Comparison of ENCODE assay signal across 7 mouse cellular contexts in genomic region chr9:50528293-50528892, GRCm38 (mm10). TPM values are rescaled to one million over a fixed set of nuclear protein-coding genes. Genes with fewer than 3 reads are reported as not detected.
DNase-seq lines count a peak whose midpoint lies in the region; ATAC-seq lines count a peak whose summit lies in the region.

TSS of gene Pts (minus strand) at chr9:50528724.

- WGBS in intestine, embryonic 16.5 days: under 1% methylated on average over 54 of the region's 54 CpGs
- under 1% methylated on average over 54 of the region's 54 CpGs for WGBS in midbrain, embryonic 11.5 days

- H3K27me3 ChIP-seq in intestine, embryonic 16.5 days (replicated peaks; ENCODE audit: control insufficient read depth, insufficient read depth, low read length): no peaks in the 10 kb centered on the region
- H3K27me3 ChIP-seq in midbrain, embryonic 11.5 days (ENCODE audit: control insufficient read depth, insufficient read depth, low read length): no peaks in the 10 kb centered on the region

- H3K27ac ChIP-seq in intestine, embryonic 16.5 days (ENCODE audit: low read length): peak within 1 kb of the TSS; percentile 84
- H3K27ac ChIP-seq in midbrain, embryonic 11.5 days (ENCODE audit: low read depth, low read length): peak within 1 kb of the TSS; percentile 54; the same call in 1 of the 2 replicates

- peak; percentile 98 for DNase-seq in adrenal gland, adult 2 months
- peak; percentile 97 for DNase-seq in embryo, embryonic 11.5 days (ENCODE audit: low read depth, low spot score)
- DNase-seq in gastrocnemius, postnatal 4 days (ENCODE audit: low spot score in 2 of 2): peak; percentile 98 to 99
- peak; percentile 96 to 97 for DNase-seq in left cerebral cortex, postnatal 36 days (ENCODE audit: low spot score in 2 of 2)
- peak; percentile 99 for DNase-seq in midbrain, embryonic 11.5 days (ENCODE audit: low spot score, missing footprints)
- peak; percentile 99 for DNase-seq in skeletal muscle tissue, adult 2 months (ENCODE audit: low read depth, low spot score)

- no peaks in the 10 kb centered on the region for H3K36me3 ChIP-seq in intestine, embryonic 16.5 days (ENCODE audit: control insufficient read depth, insufficient read depth, low read length)
- H3K36me3 ChIP-seq in midbrain, embryonic 11.5 days (ENCODE audit: control insufficient read depth, insufficient read depth, low read length): no peaks in the 10 kb centered on the region

- H3K4me1 ChIP-seq in intestine, embryonic 16.5 days (ENCODE audit: control insufficient read depth, insufficient read depth, low read length): peaks cover 8% of the 10 kb centered on the region
- peaks cover 9% of the 10 kb centered on the region for H3K4me1 ChIP-seq in midbrain, embryonic 11.5 days (ENCODE audit: control insufficient read depth, insufficient read depth, low read length)

- peak within 1 kb of the TSS; percentile 79 for H3K4me2 ChIP-seq in intestine, embryonic 16.5 days (ENCODE audit: low read depth, low read length)
- H3K4me2 ChIP-seq in midbrain, embryonic 11.5 days: peak within 1 kb of the TSS; percentile 57

- peak within 1 kb of the TSS; percentile 84 for H3K9ac ChIP-seq in intestine, embryonic 16.5 days (ENCODE audit: low read depth, low read length)
- peak within 1 kb of the TSS; percentile 83 for H3K9ac ChIP-seq in midbrain, embryonic 11.5 days (ENCODE audit: low read length)

- H3K9me3 ChIP-seq in intestine, embryonic 16.5 days (ENCODE audit: control insufficient read depth, low read length): no peaks in the 10 kb centered on the region
- no peaks in the 10 kb centered on the region for H3K9me3 ChIP-seq in midbrain, embryonic 11.5 days (ENCODE audit: control insufficient read depth, low read length)

- peak; percentile 99 for ATAC-seq in intestine, embryonic 16.5 days
- peak; percentile 99 for ATAC-seq in midbrain, embryonic 11.5 days (ENCODE audit: low FRiP score)

- intact Hi-C loops in left cerebral cortex, postnatal 36 days (cut with DNase I): loop anchor here (1.0 to 5.0 kb wide), 3 partner anchors 65 to 1034 kb away; no protein-coding TSS in a partner anchor

- peak within 1 kb of the TSS; percentile 83 for H3K4me3 ChIP-seq in intestine, embryonic 16.5 days (ENCODE audit: low read length)
- peak within 1 kb of the TSS; percentile 80 for H3K4me3 ChIP-seq in midbrain, embryonic 11.5 days (ENCODE audit: low read depth, low read length)

RNA-seq across cellular contexts. Expression of gene Pts, which starts in this region (rescaled TPM):
- total RNA-seq in adrenal gland, adult 2 months (2021): 10 to 100 TPM; 59.5 to 72.8 TPM
- 22.7 and 26.8 TPM in 2 replicates for polyA plus RNA-seq in adrenal gland, adult 2 months (2012; rRNA removed)
- total RNA-seq in gastrocnemius, postnatal 4 days (2021): 10 to 100 TPM; 21.0 to 24.0 TPM
- 106 and 107 TPM in 2 replicates for polyA plus RNA-seq in intestine, embryonic 16.5 days (2015; fragmentation: Nextera tagmentation; extraction: Ambion mirVana)
- total RNA-seq in left cerebral cortex, postnatal 36 days (2021): 10 to 100 TPM; 33.4 to 34.0 TPM
- polyA plus RNA-seq in midbrain, embryonic 11.5 days (2014; fragmentation: Nextera tagmentation; extraction: Ambion mirVana): 76.8 and 88.0 TPM in 2 replicates

Comparison
In these comparisons a context has a peak if more than half of its experiments do, and no peak if none do; other contexts are left out.
1. Peak in every context shown above with its lines: DNase-seq, ATAC-seq, H3K4me3 ChIP-seq and H3K27ac ChIP-seq.